Mouse (Mus musculus): ENCODE measurements around the gene Slc25a35.

DNA sequence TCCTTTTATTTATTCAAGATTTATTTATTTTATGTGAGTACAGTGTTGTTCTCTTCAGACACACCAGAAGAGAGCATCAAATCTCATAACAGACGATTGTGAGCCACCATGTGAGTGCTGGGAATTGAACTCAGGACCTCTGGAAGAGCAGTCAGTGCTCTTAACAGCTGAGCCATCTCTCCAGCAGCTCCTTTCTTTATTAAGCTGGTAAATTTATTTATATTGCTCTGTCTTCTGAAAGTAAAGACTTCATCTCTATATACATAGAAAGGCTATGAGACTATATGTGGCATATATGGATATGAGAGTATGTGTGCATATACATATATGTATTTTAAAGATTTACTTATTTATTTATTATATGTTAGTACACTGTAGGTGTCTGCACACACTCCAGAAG, 41.6 kb downstream of the Slc25a35 start:
- TF ChIP-seq GATA1 (IDR thresholded peaks at IDR 0.05; ENCODE audit: borderline replicate concordance, low read length) = no peak
- no peak for TF ChIP-seq FLI1 (IDR thresholded peaks at IDR 0.05; ENCODE audit: low read length)
